Mouse (Mus musculus) brain, embryonic 18.5 days (tissue): ENCODE results near the gene Myo15b.

Source experiments
- DNase-seq: peaks from one replicate; pipeline ENCODE4 v3.0.0-alpha.2; 2012; ENCODE audit warnings: low read depth, low spot score

Gene Myo15b

DNA sequence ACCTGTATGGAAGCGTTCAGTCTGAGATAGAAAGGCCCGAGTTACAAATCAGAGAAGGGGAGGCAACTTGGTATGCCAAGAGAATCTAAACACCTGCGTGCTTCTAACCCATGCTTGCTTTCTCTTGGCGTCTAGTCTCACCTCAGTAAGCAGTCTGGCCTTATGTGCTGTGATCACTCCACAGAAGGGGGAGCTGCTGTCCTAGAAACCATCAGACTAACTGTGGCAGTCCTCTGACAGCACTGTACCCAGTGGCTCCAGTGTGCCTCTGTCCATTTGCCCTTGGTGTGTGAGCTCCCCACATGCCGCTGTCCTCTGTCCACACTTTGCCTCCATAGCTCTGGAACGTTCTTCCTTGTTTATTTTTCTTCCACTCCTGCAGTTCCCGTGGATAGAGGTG is 83.8 kb downstream of the Myo15b start:
- no peak for DNase-seq
